Mouse (Mus musculus): ENCODE measurements around the gene Gm10065. TPM values are rescaled to one million over a fixed set of nuclear protein-coding genes. Genes with fewer than 3 reads are reported as not detected.
"Not testable (repeated sequence)": the region's sequence is repeated elsewhere in the genome, so short reads cannot be mapped to it uniquely, and the experiment has no call there.

Gm10065 gene
- not detected for total RNA-seq (2022)

GRCm38 (mm10) chr13:21478759-21479670 lies at the start of gene Gm10065, which contains the start of gene Zkscan4:
TSS of gene Gm10065 (minus strand) at chr13:21479441.
TSS of gene Zkscan4 (plus strand) at chr13:21478907.
- peak; percentile 37 to 38 for DNase-seq (ENCODE audit: low spot score in 2 of 2)

DNA sequence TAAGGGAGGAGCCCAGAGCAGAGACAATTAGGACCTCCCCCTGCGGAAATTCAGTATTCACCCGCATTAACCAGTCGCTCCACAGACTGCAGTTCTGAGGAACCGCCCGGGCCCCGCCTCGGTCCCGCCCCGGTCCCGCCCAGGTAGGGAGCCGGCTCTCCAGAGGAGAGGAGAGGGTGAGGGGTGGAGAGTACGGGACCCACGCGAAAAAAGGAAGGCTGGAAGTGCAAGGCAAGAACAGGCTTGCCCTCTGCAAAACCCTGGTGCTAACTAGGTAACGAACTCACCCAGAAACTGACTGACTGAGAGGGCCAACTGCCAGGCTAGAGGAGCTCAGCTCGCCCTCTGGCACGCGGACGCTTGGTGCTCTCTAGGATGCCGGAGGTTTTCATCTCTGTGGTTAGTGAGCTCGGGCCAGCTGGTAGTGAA lies 27.0 kb upstream of the Gm10065 start:
- DNase-seq (ENCODE audit: low spot score in 2 of 2), result peak; percentile 51 to 59

GRCm38 (mm10) chr13:21502296-21502695 lies 23.1 kb upstream of the Gm10065 start:
- DNase-seq (ENCODE audit: low spot score in 2 of 2), result no peak

- DNase-seq (ENCODE audit: low spot score in 2 of 2), result not testable (repeated sequence)
These were observed 21.9 kb upstream of the Gm10065 start, which contains the start of gene Gm11273 for GRCm38 (mm10) chr13:21501182-21501581. TSS of gene Gm11273 (minus strand) at chr13:21501418.

GRCm38 (mm10) chr13:21495080-21495479 lies 15.8 kb upstream of the Gm10065 start, which contains the start of gene AK157302:
TSS of gene AK157302 (plus strand) at chr13:21495223.
- DNase-seq (ENCODE audit: low spot score in 2 of 2), result no peak

GRCm38 (mm10) chr13:21492847-21493246 lies 13.6 kb upstream of the Gm10065 start:
- no peak for DNase-seq (ENCODE audit: low spot score in 2 of 2)

DNA sequence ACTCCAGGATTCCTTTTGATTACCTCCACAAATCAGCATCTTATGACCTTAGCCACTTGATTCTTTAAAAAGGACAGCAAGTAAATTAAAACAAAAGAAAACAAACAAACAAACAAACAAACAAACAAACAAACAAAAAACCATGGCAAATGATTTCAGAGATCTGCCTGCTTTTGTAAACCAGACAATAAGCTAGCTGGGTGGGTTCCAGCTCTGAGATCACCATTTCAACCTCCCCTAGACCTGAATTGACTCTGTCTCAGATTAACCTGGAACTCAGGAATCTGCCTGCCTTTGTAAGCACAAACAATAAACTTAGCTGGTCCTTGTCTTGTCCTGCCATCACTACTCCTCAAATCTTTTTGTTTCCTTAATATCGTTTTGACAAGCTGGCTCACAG lies 7.6 kb upstream of the Gm10065 start:
- no peak for DNase-seq (ENCODE audit: low spot score in 2 of 2)

DNA sequence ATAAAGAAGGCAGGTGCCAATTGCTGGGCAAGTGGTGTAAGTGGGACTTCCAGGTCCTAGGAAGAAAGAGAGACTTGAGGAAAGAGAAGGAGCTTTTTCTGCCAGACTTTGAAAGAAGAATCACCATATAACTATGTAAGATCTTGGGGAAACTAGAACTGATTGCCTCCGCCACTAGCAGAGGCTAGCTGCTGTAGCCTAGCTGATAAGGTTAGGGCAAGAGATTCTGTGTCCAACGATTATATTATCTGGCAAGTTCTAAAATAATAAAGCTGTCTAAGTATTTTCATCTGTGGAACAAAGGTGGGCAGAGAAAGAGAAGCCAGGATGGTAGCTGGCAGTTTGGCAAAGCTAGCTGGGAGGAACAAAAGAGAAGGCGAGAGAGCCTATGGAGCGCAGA lies 6.8 kb downstream of the Gm10065 start:
- DNase-seq (ENCODE audit: low spot score in 2 of 2), result no peak

GRCm38 (mm10) chr13:21469097-21469496 lies 10.1 kb downstream of the Gm10065 start:
- DNase-seq (ENCODE audit: low spot score in 2 of 2), result no peak

DNA sequence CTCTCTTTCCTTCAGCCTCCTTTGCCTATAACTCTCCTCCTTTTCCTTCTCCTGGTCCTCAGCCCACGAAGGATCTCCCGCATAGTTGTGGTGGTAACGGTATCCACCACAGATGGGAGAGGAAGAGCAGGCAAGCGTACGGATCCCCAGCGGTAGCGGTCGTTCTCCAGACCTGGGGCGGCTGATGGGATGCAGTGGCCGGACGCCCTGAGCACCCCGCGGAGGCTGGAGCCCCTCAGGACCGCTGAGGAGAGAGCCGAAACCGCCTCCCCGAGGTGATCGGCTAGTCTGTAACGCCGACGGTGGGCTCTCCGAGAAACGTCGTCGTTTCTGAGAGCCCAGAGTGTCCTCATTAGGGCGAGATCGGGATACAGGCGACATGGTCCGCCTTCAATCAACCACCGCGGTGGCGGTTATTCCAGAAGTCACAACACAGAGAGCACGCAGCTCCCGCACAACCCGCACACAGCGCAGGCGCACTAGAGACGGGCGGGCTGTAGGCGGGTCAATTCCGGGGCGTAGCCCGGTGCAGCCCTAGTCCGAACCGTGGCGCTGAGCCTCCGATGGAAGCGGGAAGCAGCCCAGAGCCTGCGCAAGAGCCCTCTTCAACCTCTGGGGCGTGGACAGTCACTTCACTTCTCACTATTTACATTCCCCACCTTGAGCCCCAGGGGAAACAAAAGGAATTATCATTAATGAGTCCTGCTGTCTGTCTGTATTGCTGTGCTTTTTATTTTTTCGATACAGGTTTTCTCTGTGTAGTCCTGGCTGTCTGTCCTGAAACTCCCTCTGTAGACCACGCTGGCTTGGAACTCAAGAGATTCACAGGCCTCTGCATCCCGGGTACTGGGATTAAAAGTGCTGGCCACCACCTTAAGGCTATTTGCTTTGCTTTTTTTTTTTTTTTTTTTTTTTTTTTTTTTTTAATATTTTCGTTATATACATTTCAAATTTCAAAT lies 10.9 kb downstream of the Gm10065 start, which contains the start of gene Nkapl:
Gene Nkapl (minus strand): TSS at position 449 of the 959 bp plus-strand sequence.
- DNase-seq (ENCODE audit: low spot score in 2 of 2), result peak; percentile 64 to 71

DNA sequence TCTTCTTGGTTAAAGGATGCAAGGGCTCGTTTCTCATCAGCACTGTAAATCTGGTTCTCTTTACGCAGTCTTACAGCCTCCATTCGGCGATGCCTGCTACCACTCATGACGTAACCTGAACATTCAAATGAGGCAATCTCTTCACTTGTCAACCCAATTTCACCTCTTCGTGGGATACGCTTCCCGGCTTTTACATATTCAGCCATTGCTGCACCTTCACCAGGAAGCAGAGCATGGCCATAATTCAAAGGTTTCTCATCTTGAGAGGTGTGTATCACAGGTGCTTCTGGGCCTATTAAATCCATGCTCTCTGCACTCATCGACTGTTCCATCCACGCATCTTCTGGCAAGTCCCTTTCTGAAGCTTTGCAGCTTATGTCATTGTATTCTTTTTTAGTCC lies 11.9 kb downstream of the Gm10065 start:
- no peak for DNase-seq (ENCODE audit: low spot score in 2 of 2)

GRCm38 (mm10) chr13:21462516-21462915 lies 16.7 kb downstream of the Gm10065 start:
- DNase-seq (ENCODE audit: low spot score in 2 of 2), result not testable (repeated sequence)

DNA sequence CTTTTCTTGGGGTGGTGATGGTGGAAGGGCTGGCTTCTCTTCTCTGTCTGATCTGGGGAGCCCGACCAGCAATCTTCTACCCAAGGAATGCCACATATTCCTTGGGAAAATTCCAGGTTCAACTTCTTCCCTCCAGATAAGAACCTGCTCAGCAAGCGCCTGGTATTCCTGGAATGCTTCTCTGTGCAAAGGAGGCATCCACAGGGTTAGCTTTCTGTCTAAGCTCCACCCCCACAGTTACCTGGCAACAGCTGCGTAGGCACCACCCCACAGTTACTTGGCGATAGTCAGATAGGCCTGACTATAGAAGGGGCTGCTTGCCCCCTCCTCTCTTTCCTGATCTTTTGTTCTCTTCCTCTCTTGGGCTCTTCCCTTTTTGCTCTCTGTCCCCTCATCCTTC lies 22.9 kb downstream of the Gm10065 start:
- DNase-seq (ENCODE audit: low spot score in 2 of 2), result no peak

DNA sequence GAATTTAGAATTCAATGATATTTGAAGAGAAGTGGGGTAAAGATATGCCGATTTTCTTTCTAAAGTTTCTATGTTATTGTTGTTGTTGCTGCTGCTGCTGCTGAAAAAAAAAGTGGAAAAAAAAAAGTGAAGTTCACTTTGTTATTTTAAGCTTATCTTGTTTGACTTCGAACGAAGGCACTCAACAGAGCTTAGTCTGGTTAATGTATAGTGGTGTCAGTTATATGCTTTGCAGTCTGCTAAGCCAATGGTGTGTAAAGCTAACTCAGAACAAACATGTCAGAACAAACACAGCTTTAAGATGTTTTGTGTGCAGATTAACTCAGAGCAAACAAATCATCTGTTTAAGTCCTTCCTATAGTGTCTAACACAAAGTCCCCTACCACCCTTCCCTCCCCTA lies 25.1 kb downstream of the Gm10065 start:
- DNase-seq (ENCODE audit: low spot score in 2 of 2), result no peak

GRCm38 (mm10) chr13:21453449-21453848 lies 25.8 kb downstream of the Gm10065 start, which contains the start of gene Zscan26:
TSS of gene Zscan26 (minus strand) at chr13:21453730.
- peak; percentile 66 to 70 for DNase-seq (ENCODE audit: low spot score in 2 of 2)

DNA sequence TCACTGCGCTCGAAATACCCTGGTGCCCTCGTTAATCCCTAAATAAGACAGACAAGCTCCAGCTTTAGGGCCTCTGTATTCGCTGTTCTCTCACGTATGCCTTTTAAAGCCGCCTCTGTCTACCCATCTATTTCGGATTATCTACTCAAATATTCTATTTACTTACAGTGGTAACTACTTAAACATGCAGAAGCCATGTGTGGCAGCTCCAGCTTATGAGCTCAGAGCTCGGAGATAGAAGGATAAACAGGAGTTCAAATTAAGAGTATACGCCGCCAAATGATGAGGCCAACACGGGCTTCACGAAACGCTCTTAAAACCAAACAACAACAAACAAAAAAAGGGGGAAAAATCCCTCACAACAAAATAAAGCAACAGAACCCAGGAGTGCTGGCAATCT lies 26.2 kb downstream of the Gm10065 start:
- no peak for DNase-seq (ENCODE audit: low spot score in 2 of 2)

DNA sequence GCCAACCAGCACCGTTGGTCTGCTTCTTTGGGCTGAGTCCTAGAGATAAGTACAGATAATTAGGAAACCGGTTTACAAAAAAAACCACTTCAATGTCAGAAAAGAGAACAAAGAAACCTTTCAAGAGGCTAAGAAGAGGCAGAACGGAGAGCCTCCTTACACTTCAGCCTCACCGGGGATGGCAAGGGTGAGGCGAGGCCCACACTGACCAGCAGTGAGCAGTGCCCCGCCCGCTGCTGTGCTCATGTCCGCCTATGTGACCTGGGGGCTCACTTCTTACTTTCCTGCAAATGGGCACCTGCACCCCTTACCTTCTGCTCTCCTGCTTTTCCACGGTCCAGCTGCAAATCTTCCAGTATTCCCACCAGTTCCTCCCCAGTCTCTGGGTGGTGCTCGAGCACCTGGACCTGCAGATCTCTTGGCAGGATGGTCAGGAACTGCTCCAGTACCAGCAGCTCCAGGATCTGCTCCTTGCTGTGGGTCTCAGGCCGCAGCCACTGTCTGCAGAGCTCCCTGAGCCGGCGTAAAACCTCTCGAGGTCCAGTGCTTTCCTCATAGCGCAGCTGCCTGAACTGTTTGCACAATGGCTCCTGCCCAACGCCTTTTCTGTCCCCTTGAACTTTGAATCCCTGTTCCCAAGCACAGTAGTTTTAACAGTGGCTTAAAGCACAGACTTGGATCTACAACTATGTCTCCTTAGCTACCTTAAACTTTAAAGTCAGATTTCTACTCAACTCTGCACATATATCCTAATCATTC lies 31.2 kb downstream of the Gm10065 start:
- DNase-seq (ENCODE audit: low spot score in 2 of 2), result no peak

- DNase-seq (ENCODE audit: low spot score in 2 of 2), result no peak
These were observed 32.4 kb downstream of the Gm10065 start for GRCm38 (mm10) chr13:21446796-21447195.

DNA sequence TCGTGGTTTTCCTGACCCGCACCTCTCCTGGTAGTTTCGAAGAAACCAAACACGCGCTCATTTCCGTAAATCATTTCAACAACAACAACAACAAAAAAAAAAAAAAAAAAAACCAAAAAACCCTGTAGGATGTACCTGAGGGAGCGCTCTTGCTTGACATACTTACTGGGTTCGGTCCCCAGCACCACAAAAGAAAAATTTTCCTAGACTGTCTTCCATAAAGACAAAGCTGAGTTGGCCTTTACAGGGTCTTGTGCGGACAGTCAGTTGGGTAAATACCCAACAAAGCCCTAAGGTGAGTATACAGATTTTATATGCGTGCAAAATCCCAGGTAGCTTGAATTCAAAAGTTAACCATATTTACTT lies 38.1 kb downstream of the Gm10065 start:
- DNase-seq (ENCODE audit: low spot score in 2 of 2), result no peak

GRCm38 (mm10) chr13:21440503-21441206 lies 38.6 kb downstream of the Gm10065 start, which contains the start of gene Pgbd1:
TSS of gene Pgbd1 (minus strand) at chr13:21441058.
- DNase-seq (ENCODE audit: low spot score in 2 of 2), result peak; percentile 20 to 31

Data from gastrocnemius, adult 8-10 months (tissue).